Mouse (Mus musculus) heart, embryonic 13.5 days (tissue): ENCODE measurements at regions not wholly inside any gene's neighbourhood (a gene's known extent, or its start where the extent isn't known, plus 50 kb on each side); places are given as distances from the start of the nearest gene placed in this dataset.
A peak's percentile ranks its signal among the peaks of the same experiment; 100 is the strongest.

Source experiments
- ATAC-seq: fragments of 200-750 bp; cut with Nextera tagmentation; 2 replicates; pipeline ENCODE4 v1.8.0; 2017; ENCODE audit warnings: moderate TSS enrichment; ENCODE audit not compliant: insufficient number of reproducible peaks, low FRiP score, low TSS enrichment; ENCODE audit errors: extremely low read depth
- H3K27ac ChIP-seq: fragments of 300-500 bp; sonication (generic); replicated peaks from 2 replicates; pipeline ENCODE4 v1.5.1; 2015; ENCODE audit warnings: moderate library complexity, mild to moderate bottlenecking, inconsistent platforms
- H3K27me3 ChIP-seq: fragments of 300-500 bp; sonication (generic); replicated peaks from 2 replicates; pipeline ENCODE4 v1.6.1; 2015; ENCODE audit warnings: mild to moderate bottlenecking, inconsistent platforms
- H3K36me3 ChIP-seq: fragments of 300-500 bp; sonication (generic); 2 replicates; pipeline ENCODE4 v1.6.1; 2015; ENCODE audit warnings: mild to moderate bottlenecking, inconsistent platforms
- H3K4me1 ChIP-seq: fragments of 300-500 bp; sonication (generic); 2 replicates; pipeline ENCODE4 v1.6.1; 2015; ENCODE audit warnings: inconsistent platforms
- H3K4me2 ChIP-seq: fragments of 300-500 bp; sonication (generic); 2 replicates; pipeline ENCODE4 v1.6.1; 2015; ENCODE audit warnings: inconsistent platforms, mild to moderate bottlenecking, moderate library complexity
- H3K4me3 ChIP-seq: fragments of 300-500 bp; sonication (generic); 2 replicates; pipeline ENCODE4 v1.5.1; 2015; ENCODE audit warnings: moderate library complexity, mild to moderate bottlenecking, inconsistent platforms
- H3K9ac ChIP-seq: fragments of 300-500 bp; sonication (generic); 2 replicates; pipeline ENCODE4 v1.6.1; 2015; ENCODE audit warnings: inconsistent platforms, mild to moderate bottlenecking, moderate library complexity
- H3K9me3 ChIP-seq: fragments of 300-500 bp; sonication (generic); 2 replicates; pipeline ENCODE4 v1.6.1; 2016; ENCODE audit warnings: inconsistent platforms
- WGBS: fragments of 180-500 bp; shearing (Covaris S2); methylation state at CpG from one replicate; pipeline ENCODE4 v1.1.7; 2015; ENCODE audit warnings: mixed read lengths; 5-methylcytosine and 5-hydroxymethylcytosine counted together

- WGBS, result 68% methylated on average over 2 of the region's 2 CpGs
Observed at GRCm38 (mm10) chr14:54113216-54113615, 140.7 kb downstream of the Dad1 start.

DNA sequence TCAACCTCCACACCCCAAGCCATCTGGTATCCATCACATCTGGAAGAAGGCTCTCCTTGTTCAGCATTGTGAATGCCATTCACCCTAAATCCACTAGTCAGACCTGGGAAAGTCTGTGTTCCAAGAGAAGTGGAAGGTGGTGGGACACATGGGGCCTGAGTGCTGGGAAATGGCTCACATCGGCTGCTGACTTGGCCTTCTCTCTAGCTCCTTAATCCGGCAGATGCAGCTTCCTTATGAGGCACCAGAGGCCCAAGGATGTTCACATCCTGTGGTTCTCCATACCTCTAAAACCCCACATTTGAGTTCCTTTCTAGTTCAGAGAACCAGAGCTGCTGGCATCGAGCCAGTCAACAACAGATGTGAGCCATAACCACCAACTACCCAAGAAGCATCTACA, 142.9 kb downstream of the Dad1 start:
- H3K27ac ChIP-seq, result no peak overlapping the region

More at GRCm38 (mm10) chr14:54113216-54113615, 140.7 kb downstream of the Dad1 start:
- ATAC-seq, result no peak
- no peak overlapping the region for H3K9ac ChIP-seq
- H3K36me3 ChIP-seq, result no peaks in the 10 kb centered on the region
- H3K27me3 ChIP-seq, result no peaks in the 10 kb centered on the region
- peaks cover 24% of the 10 kb centered on the region for H3K4me1 ChIP-seq
- H3K27ac ChIP-seq, result no peak overlapping the region
- H3K4me3 ChIP-seq, result no peak overlapping the region
- no peak overlapping the region for H3K4me2 ChIP-seq
- no peaks in the 10 kb centered on the region for H3K9me3 ChIP-seq

DNA sequence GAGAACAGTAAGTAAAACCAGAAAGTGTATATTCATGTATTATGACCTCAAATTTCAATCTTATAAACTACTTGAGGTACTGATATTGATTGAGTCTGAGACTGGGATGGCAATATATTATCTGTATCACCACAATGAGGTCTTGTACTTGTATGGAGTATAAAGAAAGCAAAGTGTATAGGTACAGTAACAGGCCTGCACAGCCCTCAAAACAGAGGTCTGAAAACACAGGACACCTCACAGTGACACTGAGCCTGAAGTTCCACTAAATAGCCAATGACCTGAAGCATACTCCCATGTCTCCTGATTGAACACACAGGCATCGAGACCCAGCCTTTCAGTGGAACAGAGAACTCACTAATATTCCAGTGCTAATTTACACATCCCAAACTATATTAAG, 144.8 kb downstream of the Dad1 start:
- H3K4me2 ChIP-seq, result peak overlapping the region; percentile 46
- no peak overlapping the region for H3K4me3 ChIP-seq
- WGBS, result 81% methylated on average over 1 of the region's 1 CpGs
- H3K36me3 ChIP-seq, result no peaks in the 10 kb centered on the region
- no peak overlapping the region for H3K27ac ChIP-seq
- no peak overlapping the region for H3K9ac ChIP-seq
- H3K9me3 ChIP-seq, result no peaks in the 10 kb centered on the region
- ATAC-seq, result no peak
- peaks cover 39% of the 10 kb centered on the region for H3K4me1 ChIP-seq
- H3K27me3 ChIP-seq, result no peaks in the 10 kb centered on the region

More for the DNA sequence above, 142.9 kb downstream of the Dad1 start:
- no peak overlapping the region for H3K4me3 ChIP-seq
- no peaks in the 10 kb centered on the region for H3K9me3 ChIP-seq
- H3K4me2 ChIP-seq, result no peak overlapping the region
- peaks cover 37% of the 10 kb centered on the region for H3K4me1 ChIP-seq
- no peak overlapping the region for H3K9ac ChIP-seq
- H3K36me3 ChIP-seq, result no peaks in the 10 kb centered on the region
- 65% methylated on average over 3 of the region's 3 CpGs for WGBS
- H3K27me3 ChIP-seq, result no peaks in the 10 kb centered on the region
- ATAC-seq, result no peak

DNA sequence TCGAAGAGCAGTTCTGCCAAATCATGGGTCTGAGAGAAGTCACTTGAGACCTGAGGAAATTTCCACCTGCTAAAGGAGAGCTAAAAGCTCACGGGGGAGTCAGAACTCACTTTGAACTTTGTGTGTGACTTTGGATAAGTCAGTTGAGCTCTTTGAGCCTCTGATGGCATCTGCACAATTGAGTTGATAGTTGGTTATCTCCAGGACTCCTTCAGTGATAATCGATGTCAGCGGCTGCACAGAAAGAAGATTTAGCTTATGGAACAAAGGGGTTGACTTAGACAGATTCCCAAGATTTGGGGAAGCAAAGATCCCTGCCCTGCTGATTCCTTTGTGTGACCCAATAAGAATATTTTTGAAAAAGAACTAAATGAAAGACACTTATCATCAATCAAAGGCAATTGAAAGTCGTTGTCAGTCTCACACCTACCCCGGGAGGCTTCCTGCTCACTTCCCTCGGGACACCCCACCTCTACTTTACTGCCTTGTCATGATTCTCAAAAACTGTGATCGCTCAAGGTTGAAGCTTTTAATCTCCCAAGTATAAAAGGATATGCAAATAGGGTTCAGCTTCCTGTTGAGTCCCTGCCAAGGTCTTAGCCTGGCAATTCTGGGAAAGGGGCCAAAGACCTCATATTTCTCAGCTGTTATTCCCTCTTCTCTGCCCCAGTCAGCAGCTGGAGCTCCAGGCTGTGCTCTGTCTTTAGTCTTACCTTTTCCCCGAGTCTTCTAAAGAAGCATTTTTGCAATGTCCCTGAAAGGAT, 145.4 kb downstream of the Dad1 start:
- H3K4me2 ChIP-seq, result peak overlapping the region; percentile 46
- H3K27me3 ChIP-seq, result no peaks in the 10 kb centered on the region
- H3K9me3 ChIP-seq, result no peaks in the 10 kb centered on the region
- H3K4me1 ChIP-seq, result peaks cover 46% of the 10 kb centered on the region
- 0 out of 2 replicates have a peak, but pooled peaks have one; percentile 42 for ATAC-seq
- H3K36me3 ChIP-seq, result no peaks in the 10 kb centered on the region
- H3K27ac ChIP-seq, result no peak overlapping the region
- WGBS, result 12% methylated on average over 9 of the region's 9 CpGs
- H3K4me3 ChIP-seq, result no peak overlapping the region
- H3K9ac ChIP-seq, result no peak overlapping the region

- Histone ChIP-seq H3K27ac (no peak overlapping the region), H3K36me3 (no peaks in the 10 kb centered on the region), H3K27me3 (no peaks in the 10 kb centered on the region), H3K4me2 (no peak overlapping the region), H3K4me3 (no peak overlapping the region), H3K9ac (no peak overlapping the region), H3K4me1 (peaks cover 49% of the 10 kb centered on the region), H3K9me3 (no peaks in the 10 kb centered on the region)
- ATAC-seq, result no peak
- WGBS, result 67% methylated on average over 7 of the region's 7 CpGs
Observed at GRCm38 (mm10) chr14:54107204-54107796, 146.6 kb downstream of the Dad1 start.

DNA sequence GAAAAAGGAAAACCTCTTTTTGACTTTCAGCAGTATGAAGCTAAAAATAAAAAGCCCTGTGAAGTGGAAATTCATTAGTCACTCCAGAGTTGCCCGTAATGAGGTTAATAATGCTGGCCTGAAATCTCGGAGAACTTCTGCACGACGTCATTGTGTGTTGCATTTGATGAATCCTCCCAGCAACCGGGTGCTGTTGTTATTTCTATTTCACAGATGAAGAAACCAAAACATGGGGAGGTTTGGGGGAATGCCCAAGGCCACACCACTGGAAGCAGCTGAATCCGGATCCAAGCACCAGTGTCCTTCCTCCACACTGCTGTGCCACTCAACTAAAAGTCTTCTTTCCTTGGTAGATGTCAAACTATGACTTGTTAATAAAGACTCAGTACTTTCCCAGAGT, 149.7 kb downstream of the Dad1 start:
- no peak for ATAC-seq
- Histone ChIP-seq H3K4me3 (no peak overlapping the region), H3K4me1 (peaks cover 44% of the 10 kb centered on the region), H3K27me3 (no peaks in the 10 kb centered on the region), H3K9me3 (no peaks in the 10 kb centered on the region), H3K4me2 (no peak overlapping the region), H3K27ac (no peak overlapping the region), H3K9ac (no peak overlapping the region), H3K36me3 (no peaks in the 10 kb centered on the region)
- WGBS, result 67% methylated on average over 6 of the region's 6 CpGs

DNA sequence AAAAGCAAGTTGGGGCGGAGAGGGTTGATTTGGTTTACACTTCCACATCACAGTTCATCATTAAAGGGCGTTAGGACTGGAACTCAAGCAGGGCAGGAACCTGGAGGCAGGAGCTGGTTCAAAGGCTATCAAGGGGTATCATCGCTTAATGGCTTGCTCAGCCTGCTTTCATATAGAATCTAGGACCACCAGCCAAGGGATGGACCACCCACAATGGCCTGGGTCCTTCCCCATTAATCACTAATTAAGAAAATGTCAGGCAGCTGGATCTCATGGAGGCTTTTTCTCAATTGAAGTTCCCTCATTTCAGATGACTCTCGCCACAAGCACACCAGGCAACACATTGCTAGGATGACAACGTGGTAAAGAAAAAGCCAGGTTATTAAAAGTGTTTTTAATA, 150.4 kb downstream of the Dad1 start:
- Histone ChIP-seq H3K36me3 (no peaks in the 10 kb centered on the region), H3K4me3 (no peak overlapping the region), H3K4me2 (no peak overlapping the region), H3K27me3 (no peaks in the 10 kb centered on the region), H3K9me3 (no peaks in the 10 kb centered on the region), H3K4me1 (peaks cover 42% of the 10 kb centered on the region), H3K9ac (no peak overlapping the region), H3K27ac (no peak overlapping the region)
- WGBS, result 75% methylated on average over 5 of the region's 5 CpGs
- no peak for ATAC-seq

- WGBS, result 55% methylated on average over 3 of the region's 3 CpGs
- Histone ChIP-seq H3K4me2 (no peak overlapping the region), H3K27me3 (no peaks in the 10 kb centered on the region), H3K4me3 (no peak overlapping the region), H3K9ac (no peak overlapping the region), H3K27ac (no peak overlapping the region), H3K9me3 (no peaks in the 10 kb centered on the region), H3K4me1 (peaks cover 42% of the 10 kb centered on the region), H3K36me3 (no peaks in the 10 kb centered on the region)
- ATAC-seq, result no peak
Observed at GRCm38 (mm10) chr14:54103115-54103514, 150.8 kb downstream of the Dad1 start.

GRCm38 (mm10) chr14:54101775-54102174, 152.1 kb downstream of the Dad1 start:
- Histone ChIP-seq H3K4me3 (no peak overlapping the region), H3K36me3 (no peaks in the 10 kb centered on the region), H3K4me1 (peaks cover 42% of the 10 kb centered on the region), H3K9ac (no peak overlapping the region), H3K27ac (no peak overlapping the region), H3K4me2 (no peak overlapping the region), H3K27me3 (no peaks in the 10 kb centered on the region), H3K9me3 (no peaks in the 10 kb centered on the region)
- ATAC-seq, result no peak
- WGBS, result 45% methylated on average over 3 of the region's 3 CpGs

- WGBS, result 79% methylated on average over 6 of the region's 6 CpGs
- H3K27me3 ChIP-seq, result no peaks in the 10 kb centered on the region
Observed at GRCm38 (mm10) chr14:54099360-54099759, 154.5 kb downstream of the Dad1 start.

DNA sequence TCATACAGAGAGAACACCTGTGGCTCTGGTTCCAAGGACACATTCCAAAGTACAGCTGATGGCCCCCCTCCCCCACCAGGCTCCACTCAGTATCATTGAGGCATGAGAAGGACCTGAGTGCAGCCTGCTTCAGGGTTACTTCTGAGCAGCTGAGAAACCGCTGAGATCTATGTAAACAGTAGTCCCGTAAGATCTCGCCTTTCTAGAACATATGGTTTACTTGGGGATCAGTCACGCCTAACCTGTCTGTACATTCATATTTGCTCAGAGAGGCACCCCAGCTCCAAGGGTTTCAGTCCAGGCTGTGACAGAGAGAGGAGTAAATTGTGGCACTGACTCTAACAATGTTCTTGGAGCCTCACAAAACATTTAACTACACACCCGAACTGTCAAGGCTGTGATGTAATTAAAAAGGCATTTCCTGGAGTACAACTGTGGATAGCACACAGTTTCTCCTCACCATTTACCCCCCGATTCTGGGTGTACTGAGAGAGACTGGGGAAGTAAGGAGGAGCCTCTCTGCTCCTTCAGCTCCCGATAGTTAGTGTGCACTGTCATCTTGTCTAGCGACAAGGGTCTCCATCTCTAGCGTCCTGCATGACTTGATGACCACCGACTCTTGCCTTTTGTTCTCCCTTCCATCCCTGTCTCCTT, 155.7 kb downstream of the Dad1 start:
- 49% methylated on average over 10 of the region's 10 CpGs for WGBS
- no peak for ATAC-seq
- Histone ChIP-seq H3K4me2 (no peak overlapping the region), H3K9ac (no peak overlapping the region), H3K9me3 (no peaks in the 10 kb centered on the region), H3K27ac (no peak overlapping the region; the same call in 1 of the 2 replicates), H3K4me1 (peaks cover 33% of the 10 kb centered on the region), H3K36me3 (no peaks in the 10 kb centered on the region), H3K4me3 (no peak overlapping the region), H3K27me3 (no peaks in the 10 kb centered on the region)

More at GRCm38 (mm10) chr14:54099360-54099759, 154.5 kb downstream of the Dad1 start:
- Histone ChIP-seq H3K4me2 (no peak overlapping the region), H3K27ac (no peak overlapping the region), H3K4me1 (peaks cover 42% of the 10 kb centered on the region), H3K4me3 (no peak overlapping the region), H3K9ac (no peak overlapping the region), H3K36me3 (no peaks in the 10 kb centered on the region), H3K9me3 (no peaks in the 10 kb centered on the region)
- ATAC-seq, result no peak
